Mouse (Mus musculus) midbrain, embryonic 12.5 days (tissue): Measurements from ENCODE around the gene Sptbn2. TPM values are rescaled to one million over a fixed set of nuclear protein-coding genes. Genes with fewer than 3 reads are reported as not detected.

Source experiments
- ATAC-seq: fragments of 200-750 bp; cut with Nextera tagmentation; 2 replicates; pipeline ENCODE4 v1.8.0; 2017; ENCODE audit warnings: low read depth, moderate TSS enrichment, moderate library complexity; ENCODE audit not compliant: low FRiP score
- H3K27ac ChIP-seq: fragments of 300-500 bp; sonication (generic); replicated peaks from 2 replicates; pipeline ENCODE4 v1.5.1; 2016; ENCODE audit warnings: mild to moderate bottlenecking
- H3K27me3 ChIP-seq: fragments of 300-500 bp; sonication (generic); 2 replicates; pipeline ENCODE4 v1.6.1; 2016; ENCODE audit warnings: mild to moderate bottlenecking
- H3K36me3 ChIP-seq: fragments of 300-500 bp; sonication (generic); 2 replicates; pipeline ENCODE4 v1.6.1; 2016
- H3K4me1 ChIP-seq: fragments of 300-500 bp; sonication (generic); 2 replicates; pipeline ENCODE4 v1.6.1; 2016
- H3K4me2 ChIP-seq: fragments of 300-500 bp; sonication (generic); replicated peaks from 2 replicates; pipeline ENCODE4 v1.6.1; 2016; ENCODE audit warnings: mild to moderate bottlenecking, moderate library complexity
- H3K4me3 ChIP-seq: fragments of 300-500 bp; sonication (generic); 2 replicates; pipeline ENCODE4 v1.5.1; 2016; ENCODE audit warnings: mild to moderate bottlenecking
- H3K9ac ChIP-seq: fragments of 300-500 bp; sonication (generic); replicated peaks from 2 replicates; pipeline ENCODE4 v1.6.1; 2016; ENCODE audit warnings: mild to moderate bottlenecking, moderate library complexity
- H3K9me3 ChIP-seq: fragments of 300-500 bp; sonication (generic); 2 replicates; pipeline ENCODE4 v1.6.1; 2016; ENCODE audit warnings: mild to moderate bottlenecking
- WGBS: fragments of 180-500 bp; shearing (Covaris S2); methylation state at CpG from one replicate; pipeline ENCODE4 v1.1.7; 2016; 5-methylcytosine and 5-hydroxymethylcytosine counted together
- polyA plus RNA-seq: library from polyadenylated mRNA; unstranded; fragments of >200 nt; fragmentation: Nextera tagmentation; extraction: Ambion mirVana; gene quantifications from 2 replicates; pipeline ENCODE4 v1.2.1, GENCODE M21; 2016

Gene Sptbn2
- polyA plus RNA-seq, 1 experiment from 2014 or later, result 32.1 TPM

GRCm38 (mm10) chr19:4793831-4794422, 83.0 kb downstream of the Sptbn2 start, which contains the start of gene Rbm4:
Rbm4 (minus strand) TSS chr19:4793901.
- Histone ChIP-seq H3K4me1 (peaks cover 41% of the 10 kb centered on the region), H3K36me3 (peaks cover 36% of the 10 kb centered on the region)
- peak; percentile 99 for ATAC-seq

GRCm38 (mm10) chr19:4795929-4796328, 85.0 kb downstream of the Sptbn2 start:
- 89% methylated on average over 1 of the region's 1 CpGs for WGBS
- peaks cover 44% of the 10 kb centered on the region for H3K36me3 ChIP-seq
- ATAC-seq, result no peak

More at GRCm38 (mm10) chr19:4793831-4794422, 83.0 kb downstream of the Sptbn2 start, which contains the start of gene Rbm4:
- Histone ChIP-seq H3K4me2 (peak within 1 kb of the TSS; percentile 85), H3K9me3 (no peaks in the 10 kb centered on the region), H3K9ac (peak within 1 kb of the TSS; percentile 71), H3K27me3 (no peaks in the 10 kb centered on the region), H3K4me3 (peak within 1 kb of the TSS; percentile 64), H3K27ac (peak within 1 kb of the TSS; percentile 79)
- under 1% methylated on average over 31 of the region's 31 CpGs for WGBS

GRCm38 (mm10) chr19:4797846-4798245, 86.9 kb downstream of the Sptbn2 start:
- no peak for ATAC-seq
- no peak overlapping the region for H3K9ac ChIP-seq
- H3K9me3 ChIP-seq, result no peaks in the 10 kb centered on the region
- H3K36me3 ChIP-seq, result peaks cover 50% of the 10 kb centered on the region
- 100% methylated on average over 2 of the region's 2 CpGs for WGBS
- no peak overlapping the region for H3K4me3 ChIP-seq
- peaks cover 7% of the 10 kb centered on the region; the same call in 1 of the 2 replicates for H3K4me1 ChIP-seq
- H3K27me3 ChIP-seq, result no peaks in the 10 kb centered on the region
- H3K27ac ChIP-seq, result no peak overlapping the region
- H3K4me2 ChIP-seq, result no peak overlapping the region

More at GRCm38 (mm10) chr19:4795929-4796328, 85.0 kb downstream of the Sptbn2 start:
- Histone ChIP-seq H3K27me3 (no peaks in the 10 kb centered on the region), H3K9me3 (no peaks in the 10 kb centered on the region), H3K4me1 (peaks cover 22% of the 10 kb centered on the region), H3K4me2 (no peak overlapping the region), H3K9ac (no peak overlapping the region), H3K27ac (no peak overlapping the region), H3K4me3 (no peak overlapping the region)

- Histone ChIP-seq H3K9me3 (no peaks in the 10 kb centered on the region), H3K4me2 (no peak overlapping the region), H3K9ac (no peak overlapping the region), H3K4me3 (no peak overlapping the region), H3K27me3 (no peaks in the 10 kb centered on the region), H3K36me3 (peaks cover 60% of the 10 kb centered on the region), H3K27ac (no peak overlapping the region), H3K4me1 (peaks cover 10% of the 10 kb centered on the region; the same call in 1 of the 2 replicates)
- ATAC-seq, result no peak
- 92% methylated on average over 5 of the region's 5 CpGs for WGBS
Measured at GRCm38 (mm10) chr19:4799083-4799482, 88.1 kb downstream of the Sptbn2 start.

Other genes starting within 250 kb of the Sptbn2 start
- gene Syt12, start 233.7 kb upstream of the Sptbn2 start, polyA plus RNA-seq, result 1.5 and 1.9 TPM in 2 replicates
- not detected in 2 replicates for gene 2010003K11Rik, start 212.6 kb upstream of the Sptbn2 start, polyA plus RNA-seq
- gene Pcx, start 200.7 kb upstream of the Sptbn2 start, polyA plus RNA-seq, result 22.4 and 24.5 TPM in 2 replicates
- gene Lrfn4, start 95.5 kb upstream of the Sptbn2 start, polyA plus RNA-seq, result 13.6 and 16.1 TPM in 2 replicates
- gene Rce1, start 85.5 kb upstream of the Sptbn2 start, polyA plus RNA-seq, result 57.2 and 59.8 TPM in 2 replicates
- gene Gm960, start 12.5 kb upstream of the Sptbn2 start, polyA plus RNA-seq, result 4.4 and 6.5 TPM in 2 replicates
- gene Rbm4b, start 45.3 kb downstream of the Sptbn2 start, polyA plus RNA-seq, result 162 and 168 TPM in 2 replicates
- gene Rbm4, start 82.7 kb downstream of the Sptbn2 start, polyA plus RNA-seq, result 86.0 and 94.7 TPM in 2 replicates
- gene Gm21992, start 100.4 kb downstream of the Sptbn2 start, polyA plus RNA-seq, result 47.3 and 50.1 TPM in 2 replicates
- gene Rbm14, start 100.5 kb downstream of the Sptbn2 start, polyA plus RNA-seq, result 108 and 111 TPM in 2 replicates
- 34.1 and 38.1 TPM in 2 replicates for gene Ccs, start 128.2 kb downstream of the Sptbn2 start, polyA plus RNA-seq
- gene Ccdc87, start 128.2 kb downstream of the Sptbn2 start, polyA plus RNA-seq, result 0.15 TPM in 1 of 2 replicates, not detected in the other
- 51.7 and 52.0 TPM in 2 replicates for gene Ctsf, start 144.0 kb downstream of the Sptbn2 start, polyA plus RNA-seq
- 1.2 and 1.6 TPM in 2 replicates for gene Actn3, start 166.7 kb downstream of the Sptbn2 start, polyA plus RNA-seq
- gene Zdhhc24, start 167.5 kb downstream of the Sptbn2 start, polyA plus RNA-seq, result 21.6 and 21.8 TPM in 2 replicates
- gene Bbs1, start 195.5 kb downstream of the Sptbn2 start, polyA plus RNA-seq, result 9.9 and 11.4 TPM in 2 replicates
- gene Dpp3, start 217.1 kb downstream of the Sptbn2 start, polyA plus RNA-seq, result 179 and 189 TPM in 2 replicates
- 3.8 and 4.6 TPM in 2 replicates for gene Peli3, start 232.0 kb downstream of the Sptbn2 start, polyA plus RNA-seq